Mouse (Mus musculus): ENCODE results near the gene Wrnip1. TPM values are rescaled to one million over a fixed set of nuclear protein-coding genes. Genes with fewer than 3 reads are reported as not detected.

Gene Wrnip1
- 6.8 TPM for polyA plus RNA-seq (2017; shearing (Covaris generic))

DNA sequence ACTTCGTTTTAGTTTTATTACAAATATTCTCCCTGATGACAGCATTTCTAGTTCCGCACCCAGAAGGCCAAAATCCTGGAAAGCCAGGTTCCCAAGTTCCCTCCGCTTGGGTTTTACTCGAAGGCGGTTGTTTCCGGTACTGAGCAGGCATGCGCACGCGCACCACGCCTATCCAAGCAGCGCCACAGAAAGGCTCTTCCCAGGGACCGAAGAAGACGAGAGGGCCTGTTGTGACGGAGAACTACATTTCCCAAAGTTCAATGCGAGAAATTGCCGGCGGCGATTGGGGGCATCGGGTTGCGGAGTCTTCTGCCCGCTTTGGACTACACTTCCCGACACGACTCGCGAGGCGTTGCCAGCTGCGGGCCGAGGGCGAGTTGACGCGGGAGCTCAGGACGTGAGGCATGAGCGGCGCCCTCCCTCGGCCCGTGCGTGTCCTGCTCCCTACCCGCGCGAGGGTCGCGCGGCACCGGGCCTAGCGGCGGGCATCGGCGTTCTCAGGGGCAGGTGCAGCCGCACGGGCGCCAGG, at the start of gene Wrnip1:
Gene Wrnip1 (plus strand): TSS at position 346 of the 529 bp plus-strand sequence.

DNA sequence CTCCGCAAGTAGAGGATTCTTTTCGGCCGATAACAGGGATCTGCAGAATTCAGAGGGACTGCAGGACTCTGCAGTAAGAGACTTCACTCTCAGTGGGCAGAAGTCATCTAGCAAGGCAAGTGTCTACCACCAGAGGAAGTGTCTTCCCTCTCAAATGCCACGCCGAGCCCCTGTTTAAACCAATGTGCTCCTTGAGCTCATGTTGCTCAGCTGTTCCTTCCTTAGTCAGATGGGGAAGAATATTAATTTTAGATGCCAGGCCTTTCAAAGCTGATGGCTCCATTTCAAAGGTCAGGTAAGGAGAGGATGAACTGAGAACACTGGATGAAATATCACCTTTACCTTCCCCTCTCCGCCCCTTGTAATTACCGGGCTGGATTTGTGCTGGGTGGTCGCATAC, 18.0 kb upstream of the Wrnip1 start, which contains the start of gene Mylk4:
Gene Mylk4 (minus strand): TSS at position 139 of the 400 bp plus-strand sequence.

DNA sequence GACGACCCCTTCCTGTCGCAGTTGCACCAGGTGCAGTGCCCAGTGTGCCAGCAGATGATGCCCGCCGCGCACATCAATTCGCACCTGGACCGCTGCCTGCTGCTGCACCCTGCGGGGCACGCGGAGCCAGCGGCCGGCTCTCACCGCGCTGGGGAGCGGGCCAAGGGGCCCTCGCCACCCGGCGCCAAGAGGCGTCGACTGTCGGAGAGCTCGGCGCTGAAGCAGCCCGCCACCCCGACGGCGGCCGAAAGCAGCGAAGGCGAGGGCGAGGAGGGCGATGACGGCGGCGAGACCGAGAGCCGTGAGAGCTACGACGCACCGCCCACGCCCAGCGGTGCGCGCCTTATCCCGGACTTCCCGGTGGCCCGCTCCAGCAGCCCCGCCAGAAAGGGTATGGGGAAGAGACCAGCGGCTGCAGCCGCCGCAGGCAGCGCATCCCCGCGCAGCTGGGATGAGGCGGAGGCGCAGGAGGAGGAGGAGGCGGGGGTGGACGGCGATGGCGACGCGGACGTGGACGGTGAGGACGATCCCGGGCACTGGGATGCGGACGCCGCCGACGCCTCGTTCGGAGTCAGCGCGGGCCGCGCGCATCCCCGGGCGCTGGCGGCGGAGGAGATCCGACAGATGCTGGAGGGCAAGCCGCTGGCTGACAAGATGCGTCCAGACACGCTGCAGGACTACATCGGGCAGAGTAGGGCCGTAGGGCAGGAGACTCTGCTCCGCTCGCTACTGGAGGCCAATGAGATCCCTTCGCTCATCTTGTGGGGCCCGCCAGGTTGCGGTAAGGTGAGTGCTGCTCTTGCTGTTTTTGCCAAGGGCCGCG, 632 bp downstream of the Wrnip1 start, which contains the start of gene D930007J09Rik:
Gene D930007J09Rik (minus strand): TSS at position 591 of the 823 bp plus-strand sequence.

DNA sequence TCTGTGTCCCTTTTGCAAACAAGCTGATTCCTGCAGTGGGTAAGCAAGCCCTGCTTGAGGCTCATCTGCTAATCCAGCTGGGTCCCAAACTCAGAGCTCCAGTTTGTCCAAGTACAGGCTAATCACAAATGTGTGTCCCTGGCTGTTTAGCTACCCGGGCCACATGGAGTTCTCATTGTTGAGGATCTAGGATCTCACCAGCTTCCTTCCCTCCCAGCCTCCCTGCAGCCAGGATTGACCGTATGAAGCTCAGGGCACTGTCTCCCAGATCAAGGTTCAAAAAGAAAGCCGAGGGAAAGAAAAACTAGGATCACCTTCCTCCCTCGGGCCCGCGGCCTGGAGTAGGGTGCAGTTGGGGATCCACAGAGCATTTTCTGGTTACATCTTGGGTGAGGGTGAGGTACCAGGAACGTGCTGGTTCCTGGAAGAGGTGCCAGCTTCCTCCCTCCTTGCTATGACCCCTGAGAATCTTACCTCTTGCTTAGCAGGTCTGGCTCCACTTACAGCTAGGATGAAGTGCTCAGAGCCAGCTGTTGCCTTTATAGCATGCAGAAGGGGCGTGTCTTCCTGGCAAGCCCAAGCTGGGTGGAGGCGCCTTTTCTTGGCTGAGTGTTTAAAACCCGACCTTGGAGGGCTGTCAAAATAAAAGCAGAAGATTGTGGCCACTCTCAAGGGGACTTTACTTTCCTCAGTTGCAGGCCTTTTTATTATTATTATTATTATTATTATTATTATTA, 49.0 kb downstream of the Wrnip1 start, which contains the start of gene Serpinb1a:
Gene Serpinb1a (minus strand): TSS at position 518 of the 737 bp plus-strand sequence.

Other genes starting within 250 kb of the Wrnip1 start
- gene Mylk4, start 18.1 kb upstream of the Wrnip1 start, polyA plus RNA-seq (2017; shearing (Covaris generic)): not detected
- not detected for gene D930007J09Rik, start 811 bp downstream of the Wrnip1 start, polyA plus RNA-seq (2017; shearing (Covaris generic))
- gene Serpinb1a, start 49.1 kb downstream of the Wrnip1 start, polyA plus RNA-seq (2017; shearing (Covaris generic)): 6.1 TPM
- not detected for gene Serpinb1c, start 96.2 kb downstream of the Wrnip1 start, polyA plus RNA-seq (2017; shearing (Covaris generic))
- gene Serpinb6b, start 163.2 kb downstream of the Wrnip1 start, polyA plus RNA-seq (2017; shearing (Covaris generic)): 21.7 TPM
- 29.0 TPM for gene Serpinb9, start 201.2 kb downstream of the Wrnip1 start, polyA plus RNA-seq (2017; shearing (Covaris generic))
- gene Serpinb9b, start 225.4 kb downstream of the Wrnip1 start, polyA plus RNA-seq (2017; shearing (Covaris generic)): not detected